Mouse (Mus musculus) lung, postnatal 0 days (tissue): ENCODE results near the gene Ctsd.

Experiments
- CTCF ChIP-seq: IDR thresholded peaks from 2 replicates; pipeline ENCODE4 v1.5.1; 2016; ENCODE audit warnings: antibody characterized with exemption, mild to moderate bottlenecking
- EP300 ChIP-seq: IDR thresholded peaks from 2 replicates; pipeline ENCODE4 v1.6.1; 2016; ENCODE audit warnings: antibody characterized with exemption, mild to moderate bottlenecking, control low read depth

DNA sequence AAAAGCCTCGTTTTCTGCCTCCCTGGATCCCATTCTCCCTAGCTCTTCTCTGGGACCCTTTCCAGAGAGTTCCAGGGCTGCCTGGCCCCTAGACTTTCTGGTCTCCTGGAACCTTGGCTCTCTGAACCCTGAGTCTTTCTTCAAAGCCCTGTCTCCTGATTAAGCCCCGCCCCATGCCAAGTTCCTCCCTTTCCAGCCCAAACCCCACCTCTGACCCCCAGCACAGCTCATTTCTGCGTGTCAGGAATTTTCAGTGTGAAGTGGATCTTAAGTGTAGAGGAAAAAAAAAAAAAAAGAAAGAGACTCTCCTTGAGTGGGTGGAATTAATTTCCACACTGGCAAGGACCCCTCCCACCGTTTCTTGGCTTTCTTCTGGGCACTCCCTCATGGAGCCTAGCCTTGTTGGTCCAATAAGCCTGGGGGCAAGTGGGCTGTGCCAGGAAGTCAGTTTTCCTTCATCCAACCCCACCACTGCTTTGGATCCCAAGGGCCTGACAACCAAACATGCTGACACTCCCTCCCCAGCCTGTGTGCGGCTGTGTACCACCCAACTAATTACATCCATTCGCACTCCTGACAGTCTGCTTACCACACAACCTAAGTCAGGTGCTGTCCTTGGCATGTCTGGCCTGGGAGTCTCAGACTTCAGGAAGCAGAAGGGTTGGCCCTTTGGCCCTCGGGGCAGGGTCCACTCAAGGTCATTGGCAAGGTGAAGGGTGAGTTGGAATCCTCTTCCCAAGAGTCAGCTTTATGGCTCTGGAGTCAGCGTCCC, 14.0 kb downstream of the Ctsd start, which contains the start of gene Ifitm10:
- no peak for TF ChIP-seq EP300
- no peak for TF ChIP-seq CTCF
